Mouse (Mus musculus) MEL (cell line): Measurements from ENCODE around the gene Agrn. TPM values are rescaled to one million over a fixed set of nuclear protein-coding genes. Genes with fewer than 3 reads are reported as not detected.

Experiments used
- DNase-seq: peaks from one replicate; pipeline ENCODE4 v3.0.0; 2011; ENCODE audit warnings: low read depth, low spot score
- H3K27ac ChIP-seq: 2 replicates; pipeline ENCODE4 v1.5.1; 2012; ENCODE audit warnings: low read depth, mild to moderate bottlenecking, control low read depth, low read length, moderate library complexity; ENCODE audit not compliant: control insufficient read depth
- H3K27me3 ChIP-seq, 2 experiments: fragments of 150-350 bp in 1 of 2; sonication (generic) in 1 of 2; 2 replicates each; pipeline ENCODE4 v1.6.1; 2012; ENCODE audit warnings: low read length in 2 of 2, mild to moderate bottlenecking in 2 of 2, improper control_type of control experiment in 1 of 2, moderate library complexity in 1 of 2; ENCODE audit not compliant: insufficient read depth in 2 of 2, control insufficient read depth in 1 of 2
- H3K36me3 ChIP-seq, 2 experiments: 2 replicates each; pipeline ENCODE4 v1.6.1; 2012 to 2014; ENCODE audit warnings: low read length in 2 of 2, improper control_type of control experiment in 1 of 2, inconsistent platforms in 1 of 2, mild to moderate bottlenecking in 1 of 2; ENCODE audit not compliant: insufficient read depth in 2 of 2, control insufficient read depth in 1 of 2
- H3K4me1 ChIP-seq, 2 experiments: fragments of 150-350 bp in 1 of 2; sonication (generic) in 1 of 2; 2 replicates each; pipeline ENCODE4 v1.6.1; 2012; ENCODE audit warnings: low read length in 2 of 2, improper control_type of control experiment in 1 of 2, mild to moderate bottlenecking in 1 of 2; ENCODE audit not compliant: insufficient read depth in 2 of 2, control insufficient read depth in 1 of 2
- H3K4me3 ChIP-seq, 2 experiments: fragments of 150-350 bp in 1 of 2; sonication (generic) in 1 of 2; 2 replicates each; pipeline ENCODE4 v1.5.1; 2012; ENCODE audit warnings: low read depth in 2 of 2, low read length in 2 of 2, mild to moderate bottlenecking in 2 of 2, moderate library complexity in 2 of 2, control low read depth in 1 of 2, improper control_type of control experiment in 1 of 2; ENCODE audit not compliant: control insufficient read depth in 1 of 2, insufficient read depth in 1 of 2
- H3K79me2 ChIP-seq: 2 replicates; pipeline ENCODE4 v1.6.1; 2012; ENCODE audit warnings: mild to moderate bottlenecking, low read length, moderate library complexity; ENCODE audit not compliant: control insufficient read depth, poor library complexity, insufficient read depth
- H3K9ac ChIP-seq: 2 replicates; pipeline ENCODE4 v1.6.1; 2012; ENCODE audit warnings: low read depth, mild to moderate bottlenecking, control low read depth, low read length, moderate library complexity; ENCODE audit not compliant: control insufficient read depth, poor library complexity, severe bottlenecking
- H3K9me3 ChIP-seq: fragments of 150-350 bp; sonication (generic); replicated peaks from 2 replicates; pipeline ENCODE4 v1.6.1; 2012; ENCODE audit warnings: mild to moderate bottlenecking, low read length, improper control_type of control experiment, moderate library complexity; ENCODE audit not compliant: insufficient read depth
- CHD1 ChIP-seq: IDR thresholded peaks from 2 replicates; pipeline ENCODE4 v1.6.1; 2012; ENCODE audit warnings: low read depth, mild to moderate bottlenecking, inconsistent platforms, low read length, improper control_type of control experiment
- E2F4 ChIP-seq: IDR thresholded peaks from 2 replicates; pipeline ENCODE4 v1.6.1; 2011; ENCODE audit warnings: low read depth, low read length, improper control_type of control experiment, borderline replicate concordance
- EP300 ChIP-seq, 2 experiments: IDR thresholded peaks; 2 replicates each; pipeline ENCODE4 v1.6.1; 2011; ENCODE audit warnings: improper control_type of control experiment in 2 of 2, low read length in 2 of 2, low read depth in 1 of 2, mild to moderate bottlenecking in 1 of 2
- ETS1 ChIP-seq: IDR thresholded peaks from 2 replicates; pipeline ENCODE4 v1.6.1; 2012; ENCODE audit warnings: low read depth, mild to moderate bottlenecking, inconsistent platforms, low read length, improper control_type of control experiment, moderate library complexity
- GABPA ChIP-seq: IDR thresholded peaks from 2 replicates; pipeline ENCODE4 v1.6.1; 2012; ENCODE audit warnings: low read depth, mild to moderate bottlenecking, inconsistent platforms, low read length, improper control_type of control experiment, moderate library complexity
- GATA1 ChIP-seq: IDR thresholded peaks from 2 replicates; pipeline ENCODE4 v1.6.1; 2011; ENCODE audit warnings: low read depth, low read length, improper control_type of control experiment
- HCFC1 ChIP-seq: IDR thresholded peaks from 2 replicates; pipeline ENCODE4 v1.6.1; 2012; ENCODE audit warnings: low read depth, mild to moderate bottlenecking, inconsistent platforms, low read length, improper control_type of control experiment, moderate library complexity
- MAFK ChIP-seq: IDR thresholded peaks from 2 replicates; pipeline ENCODE4 v1.6.1; 2011; ENCODE audit warnings: low read depth, mild to moderate bottlenecking, low read length, improper control_type of control experiment, borderline replicate concordance
- MAZ ChIP-seq: IDR thresholded peaks from 2 replicates; pipeline ENCODE4 v1.6.1; 2012; ENCODE audit warnings: low read depth, mild to moderate bottlenecking, inconsistent platforms, low read length, improper control_type of control experiment
- MYC ChIP-seq: IDR thresholded peaks from 2 replicates; pipeline ENCODE4 v1.6.1; 2011; ENCODE audit warnings: low read depth, mild to moderate bottlenecking, low read length, improper control_type of control experiment, moderate library complexity
- NELFE ChIP-seq: IDR thresholded peaks from 2 replicates; pipeline ENCODE4 v1.6.1; 2011; ENCODE audit warnings: low read depth, low read length, improper control_type of control experiment
- NRF1 ChIP-seq: IDR thresholded peaks from 2 replicates; pipeline ENCODE4 v1.6.1; 2014; ENCODE audit warnings: low read depth, mild to moderate bottlenecking, inconsistent platforms, low read length, improper control_type of control experiment, moderate library complexity; ENCODE audit not compliant: poor library complexity, insufficient read depth, severe bottlenecking
- POLR2A ChIP-seq, 2 experiments: IDR thresholded peaks; 2 replicates each; pipeline ENCODE4 v1.6.1; 2011 to 2012; ENCODE audit warnings: low read length in 2 of 2, mild to moderate bottlenecking in 2 of 2, control low read depth in 1 of 2, improper control_type of control experiment in 1 of 2, low read depth in 1 of 2, moderate library complexity in 1 of 2; ENCODE audit not compliant: control insufficient read depth in 1 of 2, insufficient read depth in 1 of 2, poor library complexity in 1 of 2
- POLR2AphosphoS2 ChIP-seq: IDR thresholded peaks from 2 replicates; pipeline ENCODE4 v1.6.1; 2011; ENCODE audit warnings: low read length, improper control_type of control experiment
- RCOR1 ChIP-seq: IDR thresholded peaks from 2 replicates; pipeline ENCODE4 v1.6.1; 2012; ENCODE audit warnings: low read depth, mild to moderate bottlenecking, inconsistent platforms, low read length, improper control_type of control experiment
- SMC3 ChIP-seq: IDR thresholded peaks from 2 replicates; pipeline ENCODE4 v1.6.1; 2011; ENCODE audit warnings: low read depth, low read length, improper control_type of control experiment
- TAL1 ChIP-seq: IDR thresholded peaks from 2 replicates; pipeline ENCODE4 v1.6.1; 2012; ENCODE audit warnings: mild to moderate bottlenecking, inconsistent platforms, low read length, moderate library complexity, mixed read lengths
- UBTF ChIP-seq: IDR thresholded peaks from 2 replicates; pipeline ENCODE4 v1.6.1; 2012; ENCODE audit warnings: low read depth, mild to moderate bottlenecking, inconsistent platforms, low read length, improper control_type of control experiment, moderate library complexity, borderline replicate concordance; ENCODE audit not compliant: insufficient read depth
- USF1 ChIP-seq: IDR thresholded peaks from 2 replicates; pipeline ENCODE4 v1.6.1; 2014; ENCODE audit warnings: low read depth, mild to moderate bottlenecking, inconsistent platforms, low read length, improper control_type of control experiment, moderate library complexity
- USF2 ChIP-seq, 2 experiments: IDR thresholded peaks; 2 replicates each; pipeline ENCODE4 v1.6.1; 2011 to 2012; ENCODE audit warnings: improper control_type of control experiment in 2 of 2, low read length in 2 of 2, borderline replicate concordance in 1 of 2, inconsistent platforms in 1 of 2, low read depth in 1 of 2, mild to moderate bottlenecking in 1 of 2; ENCODE audit not compliant: insufficient read depth in 1 of 2
- ZC3H11A ChIP-seq: IDR thresholded peaks from 2 replicates; pipeline ENCODE4 v1.6.1; 2012; ENCODE audit warnings: low read depth, mild to moderate bottlenecking, inconsistent platforms, low read length, improper control_type of control experiment
- ZMIZ1 ChIP-seq: IDR thresholded peaks from 2 replicates; pipeline ENCODE4 v1.6.1; 2012; ENCODE audit warnings: low read depth, mild to moderate bottlenecking, inconsistent platforms, low read length, improper control_type of control experiment, moderate library complexity
- ZNF384 ChIP-seq: IDR thresholded peaks from 2 replicates; pipeline ENCODE4 v1.6.1; 2012; ENCODE audit warnings: low read depth, mild to moderate bottlenecking, inconsistent platforms, low read length, improper control_type of control experiment
- polyA plus RNA-seq, 2 experiments: library from polyadenylated mRNA; stranded (reverse) in 1 of 2; unstranded in 1 of 2; fragments of >175 nt in 1 of 2; fragments of >200 nt in 1 of 2; gene quantifications; 2 replicates each; pipeline versions ENCODE4 v1.2.1 to v1.2.4; 2012; ENCODE audit warnings: low replicate concordance in 2 of 2, low read depth in 1 of 2; ENCODE audit not compliant: insufficient read length in 2 of 2, insufficient read depth in 1 of 2, missing spikeins in 1 of 2
- total RNA-seq: library from RNA; depleted of rRNA; stranded (reverse); fragments of 300-350 nt; gene quantifications from 2 replicates; pipeline ENCODE4 v1.2.3, GENCODE M21; 2012

The Agrn gene
- total and polyA plus RNA-seq, 3 experiments: 19.3 to 43.0 TPM; not detected in 1

DNA sequence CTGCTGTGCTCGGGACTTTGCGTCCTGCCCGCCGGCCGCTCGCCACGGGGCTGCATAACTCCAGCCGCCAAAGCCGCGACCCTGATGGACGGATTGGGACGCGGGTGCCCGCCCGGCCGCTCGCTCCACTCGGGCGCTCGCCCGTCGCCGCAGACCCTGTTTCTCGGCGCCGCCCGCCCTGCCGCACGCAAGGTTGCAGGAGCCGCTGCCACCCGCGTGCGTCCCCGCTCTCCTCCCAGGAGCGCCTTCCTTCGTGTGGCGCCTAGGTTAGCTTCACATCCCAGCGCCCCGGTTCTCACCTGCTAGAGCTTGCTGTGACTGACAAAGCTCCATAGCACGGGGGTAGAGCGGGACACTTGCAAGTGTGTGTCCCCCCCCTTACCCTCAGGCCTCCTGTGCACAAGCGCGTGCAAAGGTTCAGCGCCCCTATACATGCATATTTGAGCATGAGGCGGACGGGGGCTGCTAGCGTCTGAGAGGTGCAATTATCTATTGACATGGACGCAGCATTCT lies 37.5 kb upstream of the Agrn start, which contains the start of gene Plekhn1 (continued):
- TF ChIP-seq ZC3H11A (0 out of 2 replicates have a peak, but pooled peaks have one; percentile 3), MYC (peak; percentile 81), ZMIZ1 (no peak), TAL1 (no peak), MAFK (no peak), CHD1 (no peak; the same call in 1 of the 2 replicates), E2F4 (no peak), GATA1 (no peak), HCFC1 (peak; percentile 27; the same call in 1 of the 2 replicates), UBTF (peak; percentile 48; the same call in 1 of the 2 replicates), USF1 (no peak), POLR2AphosphoS2 (no peak), MAZ (no peak; the same call in none of the 2 replicates), RCOR1 (no peak), SMC3 (no peak), NRF1 (no peak), GABPA (no peak), ETS1 (no peak), USF2 (IDR thresholded peaks at IDR 0.05; ENCODE audit: borderline replicate concordance in 1 of 2, insufficient read depth in 1 of 2, low read depth in 1 of 2, low read length in 2 of 2) (no peak)

DNA sequence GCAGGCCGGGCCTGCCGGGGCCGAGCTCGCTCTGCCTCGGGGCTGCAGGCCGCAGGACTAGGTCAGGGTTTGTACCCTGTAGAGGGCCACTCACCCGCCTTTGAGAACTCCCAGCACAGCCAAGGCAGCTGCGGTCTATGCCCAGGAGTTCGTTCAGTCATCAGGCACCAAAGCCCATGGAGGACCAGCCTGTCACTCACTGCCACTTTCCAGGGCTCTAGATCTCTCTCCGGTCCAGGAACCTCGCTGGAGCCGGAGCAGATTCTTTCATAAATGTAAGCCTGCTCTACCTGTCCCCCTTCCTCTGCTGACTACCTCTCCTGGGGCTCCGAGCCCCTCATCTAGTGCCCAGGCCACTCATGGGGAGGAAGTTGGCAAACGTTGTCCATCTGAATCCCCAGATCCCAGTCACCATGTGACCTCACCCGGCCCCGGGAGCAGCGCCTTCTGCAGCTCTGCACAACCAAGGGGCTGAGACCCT lies 36.8 kb upstream of the Agrn start:
- Histone ChIP-seq H3K4me1 (peaks cover 2 to 6% of the 10 kb centered on the region in 2 experiments; a peak in 2 of 4 replicates), H3K4me3 (peak overlapping the region; percentile 59 to 93), H3K9me3 (no peaks in the 10 kb centered on the region), H3K36me3 (peaks cover 7 to 8% of the 10 kb centered on the region in 2 experiments), H3K27ac (peak overlapping the region; percentile 13; the same call in 1 of the 2 replicates), H3K79me2 (peaks cover 37% of the 10 kb centered on the region), H3K27me3 (no peaks in the 10 kb centered on the region), H3K9ac (peak overlapping the region; percentile 71)
- no peak for TF ChIP-seq CHD1
- TF ChIP-seq MAZ: peak; percentile 8; the same call in 1 of the 2 replicates
- no peak for TF ChIP-seq ZNF384
- TF ChIP-seq POLR2A (IDR thresholded peaks at IDR 0.05; ENCODE audit: control insufficient read depth in 1 of 2, insufficient read depth in 1 of 2, low read depth in 1 of 2, low read length in 2 of 2, poor library complexity in 1 of 2): 0 out of 4 replicates have a peak, but pooled peaks of 1 of the 2 experiments have one; percentile 6
- TF ChIP-seq RCOR1: no peak
- TF ChIP-seq EP300 (IDR thresholded peaks at IDR 0.05; ENCODE audit: low read depth in 1 of 2, low read length in 2 of 2): no peak
- no peak for TF ChIP-seq NELFE
- peak; percentile 46; the same call in 1 of the 2 replicates for TF ChIP-seq USF1
- peak; percentile 51 for DNase-seq
